Mouse (Mus musculus): ENCODE results near the gene Pik3cg.

DNA sequence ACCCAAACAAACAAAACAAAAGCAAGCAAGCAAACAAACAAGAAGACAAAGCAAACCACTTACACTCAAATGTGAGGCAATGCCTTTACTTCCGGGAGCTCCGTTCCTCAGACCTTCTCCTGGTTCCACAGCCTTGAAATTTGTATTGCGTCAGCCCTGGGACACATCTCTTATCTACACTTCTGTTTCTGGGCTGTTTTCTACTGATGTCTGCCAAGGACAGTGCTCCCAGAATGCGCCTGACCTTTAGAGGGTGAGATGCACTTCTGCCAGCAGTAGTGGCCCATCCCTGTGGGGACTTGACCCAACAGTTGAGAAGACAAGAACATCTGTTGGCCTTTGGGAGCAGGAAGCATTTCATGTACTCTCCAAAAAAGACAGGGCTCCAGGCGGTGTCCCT, 84.9 kb downstream of the Pik3cg start:
- TF ChIP-seq GATA1 (IDR thresholded peaks at IDR 0.05; ENCODE audit: borderline replicate concordance, low read length) (no peak), FLI1 (IDR thresholded peaks at IDR 0.05; ENCODE audit: low read length) (no peak)

All from megakaryocyte, embryonic 14.5 days (primary cell).